In genomic region chr9:96610813-96611212, GRCm38 (mm10) we compare ENCODE assay signal across 23 mouse cellular contexts. TPM values are rescaled to one million over a fixed set of nuclear protein-coding genes. Genes with fewer than 3 reads are reported as not detected.
DNase-seq lines count a peak whose midpoint lies in the region; ATAC-seq lines count a peak whose summit lies in the region.
"Had no signal": no experiment of that assay in that cellular context is flagged by ENCODE, and none has a peak within 500 bp of the region (broad histone marks: within the 10 kb centered on the region; RNA-seq: fewer than 3 reads in every experiment).

No protein-coding gene starts in this region.

- H3K36me3 ChIP-seq in kidney, embryonic 14.5 days (ENCODE audit: control insufficient read depth, insufficient read depth, low read length), result peaks cover 11% of the 10 kb centered on the region
- H3K36me3 ChIP-seq in hindbrain, embryonic 10.5 days, result peaks cover 34% of the 10 kb centered on the region

- DNase-seq in kidney, adult 11 months, result peak; percentile 60
- DNase-seq in kidney, adult 9 months, result peak; percentile 78
- no peak for DNase-seq in kidney, postnatal 4 days
- peak; percentile 50 to 58 for DNase-seq in kidney, postnatal 25 days
- no peak for DNase-seq in hindbrain, embryonic 10.5 days (ENCODE audit: low spot score)
- DNase-seq: adrenal gland, postnatal 10 days; adrenal gland, postnatal 36 days; B cell, adult 2 months; cerebellum, adult 18-20 months; cerebellum, adult 9-10 months; cerebellum, postnatal 14 days; gastrocnemius, adult 2 months; gastrocnemius, postnatal 14 days; heart, adult 11 months had no signal

- peaks cover 14% of the 10 kb centered on the region; the same call in 1 of the 2 replicates for H3K9me3 ChIP-seq in kidney, embryonic 14.5 days (ENCODE audit: control insufficient read depth, low read length)
- peaks cover 12% of the 10 kb centered on the region for H3K9me3 ChIP-seq in hindbrain, embryonic 10.5 days

- no peak for ATAC-seq in kidney, embryonic 14.5 days (ENCODE audit: low FRiP score, low TSS enrichment)
- ATAC-seq: forebrain, embryonic 13.5 days; forebrain, embryonic 16.5 days; hindbrain, embryonic 16.5 days; Patski had no signal

- no peak overlapping the region for H3K4me3 ChIP-seq in kidney, embryonic 14.5 days (ENCODE audit: low read length)
- H3K4me3 ChIP-seq in hindbrain, embryonic 10.5 days, result no peak overlapping the region
- H3K4me3 ChIP-seq: forebrain, embryonic 10.5 days; forebrain, embryonic 13.5 days; gastrocnemius, adult 2 months; hindbrain, embryonic 13.5 days had no signal

- no peak overlapping the region for H3K27ac ChIP-seq in kidney, embryonic 14.5 days (ENCODE audit: low read depth, low read length)
- no peak overlapping the region for H3K27ac ChIP-seq in hindbrain, embryonic 10.5 days
- H3K27ac ChIP-seq: forebrain, embryonic 10.5 days; forebrain, embryonic 13.5 days; gastrocnemius, adult 2 months; hindbrain, embryonic 13.5 days had no signal

- H3K4me2 ChIP-seq in kidney, embryonic 14.5 days (replicated peaks; ENCODE audit: low read depth, low read length), result no peak overlapping the region
- H3K4me2 ChIP-seq: forebrain, embryonic 13.5 days; heart, embryonic 11.5 days; hindbrain, embryonic 13.5 days had no signal

- peaks cover 3% of the 10 kb centered on the region; the same call in 1 of the 2 replicates for H3K4me1 ChIP-seq in kidney, embryonic 14.5 days (ENCODE audit: control insufficient read depth, insufficient read depth, low read length)
- no peaks in the 10 kb centered on the region for H3K4me1 ChIP-seq in hindbrain, embryonic 10.5 days (replicated peaks)
- H3K4me1 ChIP-seq: forebrain, embryonic 13.5 days had no signal

- WGBS in kidney, embryonic 14.5 days, result 86% methylated on average over 2 of the region's 2 CpGs
- WGBS in hindbrain, embryonic 10.5 days, result 95% methylated on average over 2 of the region's 2 CpGs

- H3K9ac ChIP-seq in kidney, embryonic 14.5 days (ENCODE audit: low read depth, low read length), result no peak overlapping the region
- H3K9ac ChIP-seq: forebrain, embryonic 13.5 days; hindbrain, embryonic 13.5 days had no signal

- H3K27me3 ChIP-seq in kidney, embryonic 14.5 days (ENCODE audit: control insufficient read depth, insufficient read depth, low read length), result no peaks in the 10 kb centered on the region
- no peaks in the 10 kb centered on the region for H3K27me3 ChIP-seq in hindbrain, embryonic 10.5 days (ENCODE audit: insufficient read depth, poor library complexity, severe bottlenecking)
- H3K27me3 ChIP-seq: CH12.LX; forebrain, embryonic 13.5 days; hindbrain, embryonic 13.5 days; Patski had no signal

RNA-seq across cellular contexts. Expression of gene Rasa2, which starts 20.6 kb away (rescaled TPM):
- polyA plus RNA-seq in kidney, embryonic 14.5 days (2014; fragmentation: Nextera tagmentation; extraction: Ambion mirVana), result 14.5 and 18.9 TPM in 2 replicates
- 12.3 and 14.9 TPM in 2 replicates for polyA plus RNA-seq in hindbrain, embryonic 10.5 days (2016; fragmentation: Nextera tagmentation; extraction: Ambion mirVana)

Comparison
In these comparisons a context has a peak if more than half of its experiments do, and no peak if none do; other contexts are left out.
1. DNase-seq: peak in kidney, adult 11 months (single experiment), kidney, adult 9 months (single experiment) and kidney, postnatal 25 days (2 of 2); none in kidney, postnatal 4 days (0 of 2) and hindbrain, embryonic 10.5 days (single experiment).